Mouse (Mus musculus): ENCODE data around the gene Ankrd42.

Gene Ankrd42

DNA sequence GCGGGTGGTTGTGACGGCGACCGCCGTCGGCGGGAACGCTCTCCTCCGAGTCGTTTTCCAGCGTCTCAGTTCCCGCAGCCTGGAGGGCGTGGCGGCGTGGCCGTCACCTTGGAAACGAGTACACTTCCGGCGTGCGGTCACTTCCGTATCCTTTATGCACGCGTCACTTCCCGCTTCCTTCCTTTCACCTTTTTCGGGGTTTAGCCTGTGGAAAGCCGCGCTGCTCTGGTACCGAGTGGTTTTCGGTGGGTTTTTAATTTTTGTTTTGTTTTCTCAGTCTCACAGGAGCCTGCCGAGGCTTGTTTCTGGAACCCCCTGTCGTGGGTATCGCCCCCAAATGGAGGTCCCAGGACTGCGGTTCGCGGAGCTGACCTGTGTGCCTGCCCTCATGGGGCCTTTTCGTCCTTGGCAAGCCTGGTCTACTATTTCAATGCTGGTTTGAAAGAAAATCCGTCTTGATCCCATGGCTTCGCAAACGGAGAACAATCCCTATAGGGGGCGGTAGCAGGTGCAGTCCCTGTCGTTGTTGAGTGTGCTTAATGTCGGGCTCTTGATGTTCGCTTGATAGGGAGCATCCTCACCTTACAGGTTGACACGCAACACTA, at the start of gene Ankrd42:
Ankrd42 (minus strand) TSS at position 122 of the 605 bp plus-strand sequence.
- peak; percentile 95 for DNase-seq (ENCODE audit: low spot score)

DNA sequence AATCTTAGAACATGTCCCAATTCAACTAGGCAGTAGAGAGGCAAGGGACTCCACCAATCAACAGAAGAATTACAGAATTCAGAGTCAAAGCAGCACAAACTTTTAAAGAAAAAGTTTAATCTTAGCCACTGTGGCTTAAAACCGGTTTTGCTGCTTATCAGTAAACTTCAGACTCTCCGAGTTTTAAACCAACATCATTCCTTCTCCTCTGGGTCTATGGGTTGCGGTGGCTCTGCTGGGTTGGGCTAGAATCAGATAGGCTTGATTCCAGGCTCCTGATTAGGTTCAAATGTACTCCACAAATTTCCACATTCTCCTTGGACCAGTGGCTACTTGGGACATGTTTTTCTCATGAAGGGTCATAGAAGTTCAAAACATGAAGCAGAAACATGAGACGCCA, 40.4 kb upstream of the Ankrd42 start:
- DNase-seq (ENCODE audit: low spot score), result no peak

DNA sequence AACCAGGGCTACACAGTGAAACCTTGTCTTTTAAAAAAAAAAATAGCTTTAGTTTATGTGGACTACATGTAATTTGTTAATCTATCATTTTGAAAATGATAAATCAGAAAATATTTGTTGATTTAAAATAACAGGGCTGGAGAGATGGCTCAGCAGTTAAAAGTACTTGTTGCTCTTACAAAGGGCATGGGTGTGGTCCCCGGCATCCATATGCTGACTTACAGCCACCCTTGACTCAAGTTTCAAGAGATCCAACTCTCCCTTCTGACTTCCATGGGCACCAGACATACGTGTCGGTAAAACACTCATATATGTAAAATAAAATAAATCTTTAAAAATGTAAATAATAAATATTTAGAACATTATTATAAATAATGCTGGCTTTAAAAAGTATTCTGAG, 38.2 kb upstream of the Ankrd42 start:
- DNase-seq (ENCODE audit: low spot score), result no peak

DNA sequence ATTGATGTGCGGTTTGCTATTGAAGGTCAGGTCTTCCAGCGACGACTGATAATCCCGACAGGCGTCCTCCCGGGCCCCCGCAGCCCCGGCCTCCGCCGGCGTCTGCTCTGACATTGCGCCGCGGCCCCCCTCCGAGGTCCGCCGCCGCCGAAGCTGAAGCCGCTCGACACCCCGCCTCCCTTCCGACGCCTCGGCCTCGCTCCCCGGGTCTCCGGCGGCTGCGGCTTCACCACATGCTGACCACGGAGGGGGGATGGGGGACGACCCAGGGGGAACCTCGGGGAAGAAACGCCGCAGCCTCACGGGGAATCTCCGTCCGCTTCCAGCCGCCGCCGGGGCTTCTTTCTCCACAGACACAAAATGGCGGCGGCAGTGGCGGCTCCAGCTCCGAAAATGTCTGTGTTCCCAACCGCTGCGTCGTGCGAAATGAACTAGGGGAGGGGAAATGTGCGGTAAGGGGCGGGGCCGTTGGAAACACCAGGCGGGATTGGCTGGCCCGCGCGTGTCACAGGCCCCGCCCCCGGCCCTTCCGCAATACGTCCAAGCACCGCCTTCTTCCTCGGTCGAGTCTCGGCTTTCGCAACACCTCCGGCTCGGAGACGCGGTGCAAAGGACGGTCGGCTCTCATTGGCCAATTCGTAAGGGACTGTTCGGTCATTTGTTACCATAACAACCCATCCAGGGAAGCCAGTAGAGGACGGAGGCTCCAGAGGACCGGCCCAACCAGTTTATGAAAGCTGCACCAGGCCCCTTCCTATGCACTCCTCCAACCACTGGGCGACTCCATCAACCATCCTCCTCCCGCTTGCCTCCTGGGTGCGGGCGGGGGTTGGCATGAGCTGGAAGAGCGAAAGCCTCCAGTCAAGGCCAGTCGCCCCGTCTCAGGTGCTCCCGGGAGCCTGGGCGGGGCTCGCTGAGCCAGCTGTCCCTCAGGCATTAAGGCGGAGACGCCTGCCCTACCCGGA, 32.8 kb upstream of the Ankrd42 start, which contains the start of gene Pcf11:
Pcf11 (minus strand) TSS at position 428 of the 965 bp plus-strand sequence.
- DNase-seq (ENCODE audit: low spot score), result peak; percentile 99

DNA sequence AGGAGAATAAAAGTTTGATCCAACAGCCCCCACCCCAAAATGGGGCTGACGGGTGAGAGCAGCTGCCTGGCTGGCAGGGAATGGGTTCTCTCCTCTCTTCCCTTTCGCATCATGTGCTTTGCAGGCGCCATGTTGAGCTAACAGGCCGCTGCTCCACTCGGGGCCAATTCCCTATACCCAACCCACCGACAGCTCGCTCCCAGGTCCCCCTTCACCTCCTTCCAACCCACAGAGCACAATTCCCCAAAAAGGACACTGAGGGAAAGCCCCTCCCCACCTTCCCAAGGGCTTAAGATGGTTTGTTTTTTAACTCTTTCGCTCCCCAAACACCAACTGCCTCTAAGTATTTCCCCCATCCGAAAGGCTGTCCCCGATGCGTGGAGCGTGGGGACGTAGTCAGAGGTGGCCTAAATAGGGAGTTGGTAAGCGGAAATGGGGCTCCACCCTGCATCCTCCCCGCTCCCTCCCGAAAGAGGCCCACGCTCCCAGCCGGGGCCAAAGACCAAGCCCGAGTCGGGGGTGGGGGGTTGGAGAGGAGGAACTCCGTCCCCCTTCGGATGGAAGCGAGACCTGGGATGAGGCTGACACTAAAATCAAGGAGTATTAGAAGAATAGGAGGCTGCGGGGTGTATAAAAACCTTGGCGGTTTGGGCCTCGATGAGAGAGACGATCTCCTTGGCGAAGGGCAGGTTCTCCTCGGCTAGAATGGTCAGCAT, 32.0 kb upstream of the Ankrd42 start:
- DNase-seq (ENCODE audit: low spot score), result peak; percentile 62

DNA sequence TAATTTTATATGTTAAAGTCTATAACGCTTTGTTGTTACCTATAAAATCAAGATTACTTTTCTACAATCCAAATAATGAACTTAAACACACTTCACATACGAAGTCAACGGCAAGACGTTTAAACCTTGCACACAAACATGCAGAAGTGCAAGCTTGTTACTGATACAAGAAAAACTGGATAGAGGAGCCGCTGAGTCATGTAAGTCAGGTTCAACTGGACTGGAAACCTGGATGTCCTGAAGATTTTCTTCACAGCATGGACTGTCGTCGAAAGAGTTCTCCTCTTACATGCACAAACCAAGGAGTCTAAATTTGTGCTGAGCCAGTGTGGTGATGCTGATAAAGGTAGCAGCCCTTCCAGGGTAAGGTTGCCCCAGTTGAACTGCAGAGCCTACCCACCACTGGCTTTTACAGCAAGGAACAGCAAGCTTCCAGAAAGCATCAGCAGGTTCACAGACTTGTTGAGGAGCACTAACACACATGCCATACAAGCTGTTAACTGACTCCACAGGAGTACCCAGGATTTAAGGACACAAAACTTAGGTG, 29.4 kb upstream of the Ankrd42 start:
- DNase-seq (ENCODE audit: low spot score), result peak; percentile 19

DNA sequence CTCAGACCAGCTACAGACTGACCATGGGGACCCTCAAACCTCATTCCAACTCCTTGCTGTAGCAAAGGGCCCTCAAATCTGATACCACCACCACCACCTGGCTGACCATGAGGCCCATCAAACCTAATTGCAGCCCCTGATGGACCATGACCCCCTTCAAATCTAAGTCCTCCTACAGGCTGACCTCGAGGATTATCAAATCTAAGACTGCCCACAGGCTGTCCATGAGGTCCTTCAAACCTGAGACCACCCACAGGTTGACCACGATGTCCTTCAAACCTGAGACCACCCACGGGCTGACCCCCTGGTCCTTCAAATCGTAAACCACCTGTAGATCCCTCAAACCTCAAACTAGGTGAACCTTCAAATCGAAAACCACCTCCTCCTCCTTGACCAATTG, 21.1 kb upstream of the Ankrd42 start:
- DNase-seq (ENCODE audit: low spot score), result no peak

DNA sequence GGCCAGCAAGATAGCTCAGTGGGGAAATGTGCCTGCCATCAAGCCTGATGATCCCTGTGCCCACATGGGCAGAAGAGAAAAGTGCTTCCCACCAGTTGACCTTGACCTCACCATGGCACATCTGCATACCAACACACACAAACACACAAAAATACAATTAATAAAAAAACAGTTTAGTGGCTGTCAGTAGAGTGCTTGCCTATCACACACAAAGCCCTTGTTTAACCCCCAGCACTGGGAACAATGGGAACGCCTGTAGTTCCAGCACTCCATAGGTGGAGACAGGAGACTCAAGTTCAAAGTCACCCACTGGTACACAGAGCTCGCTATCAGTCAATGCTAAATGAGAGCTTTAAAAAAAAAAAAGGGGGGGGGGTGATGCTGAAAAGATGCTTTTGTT, 19.4 kb upstream of the Ankrd42 start:
- DNase-seq (ENCODE audit: low spot score), result no peak

DNA sequence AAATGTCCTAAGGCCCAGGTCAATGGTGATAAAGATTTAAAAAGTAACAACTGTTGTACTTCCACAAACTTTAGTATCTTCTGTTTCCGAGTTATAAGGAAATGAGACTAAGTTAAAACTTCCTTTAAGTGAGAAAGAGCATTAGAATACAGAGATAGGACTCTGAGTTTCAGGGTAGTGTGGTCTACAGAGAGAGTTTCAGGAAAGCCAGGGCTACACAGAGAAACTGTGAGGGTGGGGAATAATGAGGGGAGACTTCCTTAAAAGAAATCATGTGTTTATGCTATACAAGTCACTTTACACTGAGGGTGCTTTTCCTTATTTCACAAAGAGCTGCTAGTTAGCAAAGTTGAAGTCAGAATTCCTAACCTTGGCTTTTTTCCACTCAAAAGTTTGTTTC, 16.4 kb upstream of the Ankrd42 start:
- no peak for DNase-seq (ENCODE audit: low spot score)

DNA sequence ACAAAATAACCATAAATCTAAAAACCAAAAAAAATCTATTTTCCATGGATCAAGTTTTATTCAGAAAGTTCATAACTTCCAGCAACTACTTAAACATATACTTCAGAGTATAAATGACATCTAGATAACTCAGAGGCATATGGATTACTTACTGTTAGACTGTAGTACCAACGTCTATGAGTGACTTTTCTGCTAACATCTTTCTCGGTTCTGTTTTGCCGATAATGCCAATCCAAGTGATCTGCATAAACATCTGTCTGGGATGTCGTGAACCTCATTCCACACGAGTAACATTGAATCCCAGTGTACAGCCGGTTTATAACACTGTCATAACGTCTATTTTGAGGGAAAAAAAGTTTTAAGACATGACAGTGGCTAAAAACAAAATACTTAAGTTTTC, 10.8 kb upstream of the Ankrd42 start:
- no peak for DNase-seq (ENCODE audit: low spot score)

DNA sequence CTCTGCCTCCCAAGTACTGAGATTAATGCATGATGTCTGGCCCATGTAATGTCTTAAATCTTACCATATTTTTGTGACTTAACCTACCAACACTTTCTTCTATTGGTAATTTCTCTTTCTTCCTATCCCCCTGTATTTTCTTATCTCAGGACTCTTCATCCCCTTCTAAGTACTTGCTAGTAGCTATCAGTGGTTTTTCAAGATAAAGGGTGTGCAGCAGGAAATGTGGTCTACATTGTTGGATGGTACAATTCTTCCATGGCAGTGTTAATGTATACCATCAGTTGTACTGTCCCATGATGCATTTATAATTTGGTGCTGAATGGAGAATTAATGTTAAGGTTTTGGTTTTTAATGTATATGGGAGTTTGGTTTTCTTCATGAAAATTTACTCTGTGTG, 5.4 kb upstream of the Ankrd42 start:
- no peak for DNase-seq (ENCODE audit: low spot score)

DNA sequence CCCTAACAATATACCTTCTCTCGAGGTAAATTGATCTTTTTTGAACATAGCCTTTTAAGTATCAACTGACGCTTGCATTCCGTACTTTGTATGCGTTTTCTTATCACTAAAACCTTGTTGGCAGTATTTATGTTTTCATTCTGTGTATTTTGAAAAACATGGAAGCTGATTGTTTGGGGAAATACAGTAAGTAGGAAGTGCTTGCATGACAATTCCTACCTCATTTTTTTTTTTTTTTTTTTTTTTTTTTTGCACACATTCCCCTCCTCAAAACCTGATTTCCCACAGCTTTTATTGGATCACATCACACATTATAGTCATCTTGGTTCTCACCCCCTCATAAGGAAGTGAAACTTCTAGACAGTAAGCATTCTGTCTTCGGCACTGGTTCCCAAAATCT, 1.1 kb upstream of the Ankrd42 start:
- no peak for DNase-seq (ENCODE audit: low spot score)

DNA sequence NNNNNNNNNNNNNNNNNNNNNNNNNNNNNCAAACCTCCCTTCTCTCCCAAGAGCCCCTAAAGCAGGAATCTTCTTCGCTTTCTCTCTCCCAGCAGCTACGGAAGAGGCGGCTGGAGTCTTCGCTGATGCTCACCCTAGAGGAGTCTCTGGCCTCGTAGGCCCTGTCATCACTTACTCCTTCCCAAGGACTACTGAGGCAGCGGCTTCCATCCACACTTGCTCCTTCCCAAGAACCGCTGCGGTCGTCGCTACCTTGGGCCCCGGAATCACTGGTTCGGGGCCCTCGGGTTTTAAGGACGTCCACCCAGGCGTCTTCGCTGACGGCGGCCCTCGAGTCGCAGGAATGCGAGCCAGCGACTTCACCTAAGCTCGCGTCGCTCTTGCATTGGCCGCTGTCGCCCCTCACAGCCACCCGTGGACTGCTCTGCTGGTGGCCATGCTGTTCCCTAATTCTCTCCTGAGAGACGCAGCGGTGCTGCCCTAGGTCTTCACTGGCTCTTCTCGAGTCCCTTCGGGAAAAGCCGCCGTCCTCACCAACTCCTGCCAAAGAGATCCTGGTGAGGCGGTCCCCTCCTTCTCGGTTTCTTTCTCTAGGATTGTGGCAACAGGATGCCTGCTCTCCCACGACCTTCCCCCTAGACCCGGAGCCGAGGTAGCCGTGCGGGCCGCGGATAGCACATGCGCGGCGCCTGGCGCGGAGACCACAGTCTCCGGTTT, 489 bp downstream of the Ankrd42 start:
- peak; percentile 37 for DNase-seq (ENCODE audit: low spot score)

DNA sequence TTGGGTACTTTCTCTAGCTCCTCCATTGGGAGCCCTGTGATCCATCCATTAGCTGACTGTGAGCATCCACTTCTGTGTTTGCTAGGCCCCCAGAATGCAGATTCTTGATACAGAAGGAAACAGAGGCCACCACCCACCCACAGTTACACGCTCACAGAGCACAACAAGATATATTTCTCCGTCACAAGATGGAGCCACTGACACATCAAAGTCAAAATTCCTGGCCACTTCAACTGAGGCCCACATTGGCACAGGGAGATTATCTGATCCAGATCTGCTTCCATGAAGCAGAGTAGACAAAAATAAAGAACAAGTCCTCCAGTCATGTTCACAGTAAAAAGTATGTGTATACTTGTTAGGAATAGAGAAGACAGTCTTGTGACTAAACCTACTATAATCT, 6.8 kb downstream of the Ankrd42 start:
- peak; percentile 51 for DNase-seq (ENCODE audit: low spot score)

DNA sequence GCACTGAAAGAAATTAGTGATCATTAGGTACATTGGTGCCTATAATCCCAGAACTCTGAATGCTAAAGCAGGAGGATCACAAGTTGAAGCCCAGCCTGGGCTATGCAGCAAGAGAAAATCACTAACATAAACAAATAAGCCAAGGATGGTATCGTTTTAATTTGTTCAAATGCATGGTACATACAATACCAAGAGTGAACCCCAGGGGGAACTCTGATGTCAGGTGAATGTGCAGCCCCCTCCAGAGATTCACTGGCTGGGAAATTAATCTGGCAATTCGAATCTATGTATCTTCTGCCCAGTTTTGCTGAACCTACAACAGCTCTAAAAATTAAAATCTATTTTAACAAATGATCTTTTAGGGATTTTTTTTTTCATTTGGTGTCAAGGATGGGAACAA, 12.5 kb downstream of the Ankrd42 start:
- no peak for DNase-seq (ENCODE audit: low spot score)

DNA sequence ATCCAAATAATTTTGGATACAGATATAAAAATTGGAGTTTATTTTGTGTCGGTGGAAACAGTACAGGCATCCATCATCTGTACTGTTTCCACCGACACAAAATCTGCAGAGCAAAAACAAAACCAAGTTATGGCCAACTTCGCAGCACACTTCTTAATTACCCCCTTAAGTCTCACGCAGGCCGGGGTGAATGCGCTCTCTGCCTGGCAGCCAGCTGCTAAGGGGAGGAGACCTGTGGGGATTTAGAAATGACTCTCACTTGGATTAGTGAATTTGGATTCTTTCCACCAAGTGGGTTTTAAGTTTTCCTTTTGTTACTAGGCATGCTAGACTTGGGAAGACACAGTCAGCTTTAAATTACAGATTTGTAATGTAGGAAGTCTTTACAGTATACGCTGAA, 26.1 kb downstream of the Ankrd42 start:
- DNase-seq (ENCODE audit: low spot score), result no peak

DNA sequence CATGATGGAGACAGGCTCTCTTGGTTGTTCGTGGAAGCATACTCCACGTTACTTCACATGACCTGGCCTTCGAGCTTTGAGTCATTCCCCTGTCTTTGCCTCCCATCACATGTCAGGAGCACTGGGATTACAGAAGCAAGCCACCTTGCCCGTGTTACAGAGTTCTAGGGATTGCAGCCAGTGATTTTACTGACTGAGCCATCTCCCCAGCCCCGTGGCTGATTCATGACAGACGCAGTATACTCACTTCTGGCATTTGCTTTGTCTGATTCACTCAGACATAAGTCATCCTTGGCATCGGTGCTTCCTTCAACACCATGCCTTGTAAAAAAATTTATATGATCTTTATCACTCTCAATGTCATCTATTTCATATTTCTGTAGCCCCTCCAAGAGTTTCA, 32.0 kb downstream of the Ankrd42 start:
- no peak for DNase-seq (ENCODE audit: low spot score)

DNA sequence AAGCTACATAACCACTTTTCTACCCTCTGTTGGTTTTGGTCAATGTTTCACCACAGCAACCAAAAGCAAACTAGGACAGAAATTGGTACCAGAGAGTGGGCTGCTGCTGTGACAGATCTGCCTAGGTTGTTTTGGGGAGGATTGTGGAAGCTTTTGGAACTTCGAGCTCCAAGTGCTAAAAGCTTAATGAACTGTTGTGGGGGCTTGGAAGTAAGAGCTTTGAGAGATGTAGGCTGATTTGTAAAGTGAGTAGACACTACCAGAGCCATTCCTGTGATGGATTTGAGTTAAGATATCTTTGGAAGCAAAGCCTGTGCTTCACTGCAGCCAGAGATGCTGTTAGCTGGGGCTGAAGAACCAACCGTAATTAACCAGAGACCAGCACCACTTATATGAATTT, 46.1 kb downstream of the Ankrd42 start:
- DNase-seq (ENCODE audit: low spot score), result no peak

DNA sequence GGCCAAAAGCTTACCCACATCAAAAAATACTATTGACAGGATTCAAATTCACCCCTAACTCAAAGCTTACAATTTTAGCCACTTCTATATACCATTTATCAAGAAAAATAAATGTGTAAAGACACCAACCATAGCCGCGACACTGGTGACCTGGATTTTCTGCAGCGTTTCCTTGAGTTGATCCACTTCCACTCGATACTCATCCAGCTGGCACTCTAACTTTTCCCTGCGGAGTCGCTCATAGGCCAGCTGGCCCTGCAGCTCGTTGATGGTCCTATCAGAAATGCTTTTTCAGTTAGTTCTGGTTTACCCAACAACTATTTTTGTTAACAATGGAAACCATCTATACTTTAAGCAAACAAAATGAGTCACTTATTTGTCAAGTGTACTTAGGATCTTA, 47.0 kb downstream of the Ankrd42 start:
- DNase-seq (ENCODE audit: low spot score), result no peak

DNA sequence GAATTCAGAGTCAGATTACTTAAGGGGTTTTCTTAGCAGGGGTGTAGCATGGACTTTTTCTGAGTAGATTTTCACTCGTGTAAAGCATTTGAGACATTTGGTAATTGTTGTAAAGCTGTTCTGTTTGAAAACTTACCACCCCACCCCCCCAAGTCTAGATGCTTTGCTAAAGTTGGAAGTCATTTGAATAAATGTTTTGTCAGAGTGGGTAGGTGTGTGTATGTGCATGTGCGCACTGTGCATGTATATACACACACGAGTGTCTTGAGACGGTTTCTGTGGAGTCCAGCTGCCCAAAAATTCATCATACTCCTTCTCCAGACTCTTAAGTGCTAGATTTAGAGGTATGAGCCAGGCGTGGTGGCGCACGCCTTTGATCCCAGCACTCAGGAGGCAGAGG, 53.4 kb downstream of the Ankrd42 start:
- no peak for DNase-seq (ENCODE audit: low spot score)

DNA sequence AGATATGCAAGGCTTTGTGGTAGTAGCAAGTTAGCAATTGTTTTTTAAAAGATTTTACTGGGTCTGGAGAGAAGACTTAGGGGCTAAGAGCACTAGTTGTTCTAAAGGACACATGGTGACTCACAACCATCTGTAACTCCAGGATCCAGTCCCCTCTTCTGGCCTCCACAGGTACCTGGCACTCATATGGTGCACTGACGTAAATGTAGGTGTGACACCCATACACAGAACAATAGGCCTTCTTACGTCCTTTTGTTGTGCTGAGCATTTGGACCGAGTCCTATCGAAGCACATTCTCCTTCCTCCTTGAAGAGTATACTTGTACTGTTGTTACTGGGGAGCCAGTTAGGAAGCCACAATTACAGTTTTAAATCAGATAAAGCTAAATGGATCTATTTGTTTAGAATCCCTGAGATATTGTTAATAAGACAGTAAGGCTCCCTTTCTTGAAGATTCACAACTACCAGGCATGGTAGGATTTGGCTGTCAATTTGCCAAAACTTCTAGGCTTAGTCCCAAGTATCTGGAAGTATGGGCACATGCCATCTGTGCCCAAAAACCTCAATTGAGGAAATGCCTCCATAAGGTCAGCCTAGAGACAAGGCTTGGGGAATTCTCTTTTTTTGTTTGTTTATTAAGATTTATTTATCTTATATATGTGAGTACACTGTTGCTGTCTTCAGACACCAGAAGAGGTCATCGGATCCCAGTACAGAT, 56.3 kb downstream of the Ankrd42 start:
- no peak for DNase-seq (ENCODE audit: low spot score)
